Mouse (Mus musculus): ENCODE measurements around the gene Hvcn1. TPM values are rescaled to one million over a fixed set of nuclear protein-coding genes. Genes with fewer than 3 reads are reported as not detected.

Gene Hvcn1
- 5.0 and 6.1 TPM in 2 replicates for polyA plus RNA-seq (2014; fragmentation: Nextera tagmentation; extraction: Ambion mirVana)

DNA sequence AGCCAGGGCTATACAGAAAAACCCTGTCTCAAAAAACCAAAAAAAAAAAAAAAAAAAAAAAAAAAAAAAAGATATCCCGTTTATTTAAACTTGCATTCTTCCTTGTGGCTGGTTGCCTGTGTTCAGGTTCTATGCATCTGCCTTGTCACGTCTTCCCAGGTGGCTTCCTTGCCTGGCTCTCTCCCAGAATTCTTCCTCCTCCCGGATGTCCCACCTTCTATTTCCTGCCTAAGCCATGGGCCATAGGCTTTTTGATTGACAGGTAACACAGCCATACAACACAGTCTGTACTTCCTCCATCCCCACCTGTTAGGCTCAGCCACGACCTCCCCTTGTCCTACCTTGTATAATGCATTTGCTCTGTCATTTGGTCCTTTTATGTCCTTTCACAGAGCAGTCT is at the start of gene Hvcn1:
Gene Hvcn1, plus strand, starts transcription at position 330 of the 400 bp plus-strand sequence.
- DNase-seq (ENCODE audit: low spot score) (no peak), ATAC-seq (ENCODE audit: low FRiP score) (no peak)
- WGBS = 71% methylated on average over 4 of the region's 4 CpGs
- Histone ChIP-seq H3K4me1 (replicated peaks; ENCODE audit: control insufficient read depth, insufficient read depth, low read length) (peaks cover 4% of the 10 kb centered on the region; the same call in 1 of the 2 replicates), H3K27ac (ENCODE audit: low read depth, low read length) (no peak within 1 kb of the TSS), H3K27me3 (ENCODE audit: control insufficient read depth, insufficient read depth, low read length) (no peaks in the 10 kb centered on the region), H3K9ac (ENCODE audit: low read depth, low read length) (no peak within 1 kb of the TSS), H3K4me3 (ENCODE audit: low read depth, low read length) (no peak within 1 kb of the TSS), H3K36me3 (ENCODE audit: control insufficient read depth, insufficient read depth, low read length) (no peaks in the 10 kb centered on the region), H3K4me2 (replicated peaks; ENCODE audit: low read depth, low read length) (no peak within 1 kb of the TSS), H3K9me3 (ENCODE audit: control insufficient read depth, low read length) (no peaks in the 10 kb centered on the region)

GRCm38 (mm10) chr5:122157827-122158381 is 48.7 kb upstream of the Hvcn1 start, which contains the start of gene Ppp1cc:
Gene Ppp1cc, plus strand, starts transcription at chr5:122158278.
- Histone ChIP-seq H3K4me3 (ENCODE audit: low read depth, low read length) (peak within 1 kb of the TSS; percentile 88), H3K27ac (ENCODE audit: low read depth, low read length) (peak within 1 kb of the TSS; percentile 82), H3K9ac (ENCODE audit: low read depth, low read length) (peak within 1 kb of the TSS; percentile 93), H3K4me1 (replicated peaks; ENCODE audit: control insufficient read depth, insufficient read depth, low read length) (peaks cover 13% of the 10 kb centered on the region; the same call in 1 of the 2 replicates), H3K4me2 (replicated peaks; ENCODE audit: low read depth, low read length) (peak within 1 kb of the TSS; percentile 83), H3K36me3 (ENCODE audit: control insufficient read depth, insufficient read depth, low read length) (no peaks in the 10 kb centered on the region), H3K27me3 (ENCODE audit: control insufficient read depth, insufficient read depth, low read length) (no peaks in the 10 kb centered on the region), H3K9me3 (ENCODE audit: control insufficient read depth, low read length) (no peaks in the 10 kb centered on the region)
- DNase-seq (ENCODE audit: low spot score) (peak; percentile 97), ATAC-seq (ENCODE audit: low FRiP score) (peak; percentile 90)
- WGBS = 0% methylated on average over 42 of the region's 54 CpGs

GRCm38 (mm10) chr5:122158557-122159515 is 47.8 kb upstream of the Hvcn1 start:
- DNase-seq (ENCODE audit: low spot score) = peak; percentile 50

GRCm38 (mm10) chr5:122163194-122163593 is 43.4 kb upstream of the Hvcn1 start:
- Histone ChIP-seq H3K4me2 (replicated peaks; ENCODE audit: low read depth, low read length) (no peak overlapping the region), H3K4me3 (ENCODE audit: low read depth, low read length) (no peak overlapping the region), H3K36me3 (ENCODE audit: control insufficient read depth, insufficient read depth, low read length) (0 out of 2 replicates have a peak, but pooled peaks cover 5% of the 10 kb centered on the region), H3K27ac (ENCODE audit: low read depth, low read length) (no peak overlapping the region), H3K4me1 (replicated peaks; ENCODE audit: control insufficient read depth, insufficient read depth, low read length) (peaks cover 8% of the 10 kb centered on the region; the same call in 1 of the 2 replicates), H3K9ac (ENCODE audit: low read depth, low read length) (no peak overlapping the region), H3K27me3 (ENCODE audit: control insufficient read depth, insufficient read depth, low read length) (no peaks in the 10 kb centered on the region), H3K9me3 (ENCODE audit: control insufficient read depth, low read length) (no peaks in the 10 kb centered on the region)
- DNase-seq (ENCODE audit: low spot score) (no peak), ATAC-seq (ENCODE audit: low FRiP score) (no peak)
- WGBS = 71% methylated on average over 6 of the region's 6 CpGs

More at GRCm38 (mm10) chr5:122158557-122159515, 47.8 kb upstream of the Hvcn1 start:
- Histone ChIP-seq H3K9me3 (ENCODE audit: control insufficient read depth, low read length) (no peaks in the 10 kb centered on the region), H3K27me3 (ENCODE audit: control insufficient read depth, insufficient read depth, low read length) (no peaks in the 10 kb centered on the region), H3K4me3 (ENCODE audit: low read depth, low read length) (peak overlapping the region; percentile 88), H3K4me2 (replicated peaks; ENCODE audit: low read depth, low read length) (peak overlapping the region; percentile 83), H3K27ac (ENCODE audit: low read depth, low read length) (peak overlapping the region; percentile 82), H3K36me3 (ENCODE audit: control insufficient read depth, insufficient read depth, low read length) (0 out of 2 replicates have a peak, but pooled peaks cover 2% of the 10 kb centered on the region), H3K9ac (ENCODE audit: low read depth, low read length) (peak overlapping the region; percentile 93), H3K4me1 (replicated peaks; ENCODE audit: control insufficient read depth, insufficient read depth, low read length) (peaks cover 13% of the 10 kb centered on the region; the same call in 1 of the 2 replicates)
- 3% methylated on average over 38 of the region's 42 CpGs for WGBS
- ATAC-seq (ENCODE audit: low FRiP score) = peak; percentile 39; the same call in 1 of the 2 replicates

DNA sequence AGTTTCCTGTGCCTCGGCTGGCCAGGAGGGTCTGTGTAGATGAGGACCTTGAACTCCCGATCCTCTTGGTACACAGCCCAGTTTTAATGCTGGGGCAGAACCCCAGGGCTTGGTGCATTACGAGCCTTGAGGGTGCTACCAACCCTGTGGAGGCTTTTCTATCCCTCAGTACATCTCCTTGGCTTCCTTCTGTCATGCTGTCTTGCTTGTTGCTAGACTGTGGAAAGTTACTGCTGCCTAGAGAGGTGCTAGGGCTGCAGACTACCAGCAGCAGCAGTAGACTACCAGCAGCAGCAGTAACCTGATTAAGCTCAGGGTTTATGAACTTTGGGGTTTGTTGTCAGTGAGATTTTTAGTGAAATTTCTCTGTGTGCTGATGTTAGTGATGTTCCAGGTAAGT is 42.6 kb upstream of the Hvcn1 start:
- no peak overlapping the region for H3K4me2 ChIP-seq (replicated peaks; ENCODE audit: low read depth, low read length)
- H3K4me1 ChIP-seq (replicated peaks; ENCODE audit: control insufficient read depth, insufficient read depth, low read length) = peaks cover 8% of the 10 kb centered on the region; the same call in 1 of the 2 replicates
- no peak overlapping the region for H3K27ac ChIP-seq (ENCODE audit: low read depth, low read length)
- no peaks in the 10 kb centered on the region for H3K9me3 ChIP-seq (ENCODE audit: control insufficient read depth, low read length)
- DNase-seq (ENCODE audit: low spot score) (no peak), ATAC-seq (ENCODE audit: low FRiP score) (no peak)
- no peaks in the 10 kb centered on the region for H3K27me3 ChIP-seq (ENCODE audit: control insufficient read depth, insufficient read depth, low read length)
- WGBS = 85% methylated on average over 3 of the region's 3 CpGs
- H3K4me3 ChIP-seq (ENCODE audit: low read depth, low read length) = no peak overlapping the region
- peaks cover 10% of the 10 kb centered on the region for H3K36me3 ChIP-seq (ENCODE audit: control insufficient read depth, insufficient read depth, low read length)
- no peak overlapping the region for H3K9ac ChIP-seq (ENCODE audit: low read depth, low read length)

- no peak overlapping the region for H3K27ac ChIP-seq (ENCODE audit: low read depth, low read length)
- no peaks in the 10 kb centered on the region for H3K9me3 ChIP-seq (ENCODE audit: control insufficient read depth, low read length)
- no peaks in the 10 kb centered on the region for H3K27me3 ChIP-seq (ENCODE audit: control insufficient read depth, insufficient read depth, low read length)
- no peak overlapping the region for H3K4me2 ChIP-seq (replicated peaks; ENCODE audit: low read depth, low read length)
- ATAC-seq (ENCODE audit: low FRiP score) (no peak), DNase-seq (ENCODE audit: low spot score) (no peak)
- H3K4me3 ChIP-seq (ENCODE audit: low read depth, low read length) = no peak overlapping the region
- WGBS = 73% methylated on average over 6 of the region's 6 CpGs
- H3K4me1 ChIP-seq (replicated peaks; ENCODE audit: control insufficient read depth, insufficient read depth, low read length) = peaks cover 2% of the 10 kb centered on the region; the same call in 1 of the 2 replicates
- no peak overlapping the region for H3K9ac ChIP-seq (ENCODE audit: low read depth, low read length)
- H3K36me3 ChIP-seq (ENCODE audit: control insufficient read depth, insufficient read depth, low read length) = peaks cover 13% of the 10 kb centered on the region
Measured at GRCm38 (mm10) chr5:122165233-122165915, 41.2 kb upstream of the Hvcn1 start.

- no peak for ATAC-seq (ENCODE audit: low FRiP score)
- Histone ChIP-seq H3K9ac (ENCODE audit: low read depth, low read length) (no peak overlapping the region), H3K9me3 (ENCODE audit: control insufficient read depth, low read length) (no peaks in the 10 kb centered on the region), H3K4me1 (replicated peaks; ENCODE audit: control insufficient read depth, insufficient read depth, low read length) (peaks cover 2% of the 10 kb centered on the region; the same call in 1 of the 2 replicates), H3K4me2 (replicated peaks; ENCODE audit: low read depth, low read length) (no peak overlapping the region), H3K4me3 (ENCODE audit: low read depth, low read length) (no peak overlapping the region), H3K27me3 (ENCODE audit: control insufficient read depth, insufficient read depth, low read length) (no peaks in the 10 kb centered on the region), H3K27ac (ENCODE audit: low read depth, low read length) (no peak overlapping the region), H3K36me3 (ENCODE audit: control insufficient read depth, insufficient read depth, low read length) (peaks cover 24% of the 10 kb centered on the region)
- WGBS = 71% methylated on average over 8 of the region's 8 CpGs
- DNase-seq (ENCODE audit: low spot score) = no peak
Measured at GRCm38 (mm10) chr5:122166636-122167161, 39.9 kb upstream of the Hvcn1 start.

Measured in hindbrain, embryonic 11.5 days (tissue).